Mouse (Mus musculus) myocyte (in vitro differentiated cells): Measurements from ENCODE around the gene Rassf4.

Experiments used
- CEBPB ChIP-seq: IDR thresholded peaks from 2 replicates; pipeline ENCODE4 v1.6.1; 2011; ENCODE audit warnings: mild to moderate bottlenecking, moderate library complexity; ENCODE audit not compliant: poor library complexity, insufficient read depth, severe bottlenecking
- E2F4 ChIP-seq: IDR thresholded peaks from one replicate; pipeline ENCODE4 v1.6.1; 2011; ENCODE audit warnings: mild to moderate bottlenecking, control low read depth, moderate library complexity; ENCODE audit not compliant: insufficient read depth
- MAX ChIP-seq: IDR thresholded peaks from one replicate; pipeline ENCODE4 v1.6.1; 2011; ENCODE audit warnings: low read depth, mild to moderate bottlenecking, control low read depth
- MYOG ChIP-seq, 3 experiments: IDR thresholded peaks; one replicate each; pipeline ENCODE4 v1.6.1; 2011; ENCODE audit warnings: control low read depth in 2 of 3, low read depth in 2 of 3, mild to moderate bottlenecking in 2 of 3; ENCODE audit not compliant: insufficient read length in 2 of 3, control insufficient read depth in 1 of 3, insufficient read depth in 1 of 3
- POLR2A ChIP-seq: IDR thresholded peaks from one replicate; pipeline ENCODE4 v1.6.1; 2011; ENCODE audit warnings: low read depth, mild to moderate bottlenecking, control low read depth, moderate library complexity; ENCODE audit not compliant: insufficient read length
- TCF3 ChIP-seq: IDR thresholded peaks from one replicate; pipeline ENCODE4 v1.6.1; 2011; ENCODE audit warnings: low read depth, control low read depth; ENCODE audit not compliant: insufficient read length
- USF1 ChIP-seq: IDR thresholded peaks from one replicate; pipeline ENCODE4 v1.6.1; 2011; ENCODE audit warnings: low read depth, mild to moderate bottlenecking, control low read depth, moderate library complexity

DNA sequence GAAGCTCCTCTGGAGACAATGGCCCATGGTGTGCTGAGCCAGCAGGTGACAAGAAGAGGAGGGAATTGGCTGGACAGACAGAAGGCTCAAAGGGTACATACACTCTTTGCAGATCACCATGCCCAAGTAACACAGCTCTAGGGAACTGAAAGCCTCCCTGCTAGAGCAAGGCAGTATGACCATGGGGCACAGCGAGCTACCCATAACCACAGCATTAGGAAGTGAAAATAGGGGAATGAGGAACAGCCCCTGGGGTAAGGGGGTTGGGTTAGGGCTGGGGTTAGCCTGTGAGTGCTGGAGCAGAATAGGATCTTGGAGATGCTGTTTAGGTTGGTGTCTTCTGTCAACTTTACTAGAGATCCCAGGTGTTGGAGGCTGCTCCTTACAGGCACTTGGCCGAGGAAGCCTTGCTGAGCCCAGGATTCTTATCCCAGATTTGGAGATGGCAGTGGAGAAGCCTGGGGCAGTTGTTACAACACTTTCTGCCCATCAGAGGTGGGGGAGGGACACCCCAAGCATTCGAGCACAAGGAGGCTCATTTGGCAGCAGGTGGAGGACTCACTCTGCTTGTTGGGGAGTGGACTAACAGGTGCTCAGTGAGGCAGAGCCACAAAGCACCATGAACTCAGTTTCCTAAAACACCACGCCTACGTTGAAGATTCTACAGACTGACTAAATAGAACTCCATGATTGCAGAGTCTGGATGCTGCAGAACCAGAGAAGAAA lies 6.0 kb upstream of the Rassf4 start:
- TF ChIP-seq TCF3 (no peak), POLR2A (no peak), USF1 (no peak), MAX (no peak), CEBPB (no peak), MYOG (IDR thresholded peaks at IDR 0.05; ENCODE audit: control insufficient read depth in 1 of 3, insufficient read depth in 1 of 3, insufficient read length in 2 of 3, low read depth in 2 of 3) (peak in 1 of 3 experiments; percentile 79), E2F4 (no peak)
